Mouse (Mus musculus) c-Kit-positive CD71-positive TER-119-positive erythroid progenitor cells, embryonic 14.5 days (primary cell): ENCODE results near the gene Oxa1l.
"Not testable (repeated sequence)": the region's sequence is repeated elsewhere in the genome, so short reads cannot be mapped to it uniquely, and the experiment has no call there.

ENCODE experiments used
- DNase-seq: peaks from one replicate; pipeline ENCODE4 v3.0.0-alpha.2; 2013; ENCODE audit warnings: low spot score

The Oxa1l gene

DNA sequence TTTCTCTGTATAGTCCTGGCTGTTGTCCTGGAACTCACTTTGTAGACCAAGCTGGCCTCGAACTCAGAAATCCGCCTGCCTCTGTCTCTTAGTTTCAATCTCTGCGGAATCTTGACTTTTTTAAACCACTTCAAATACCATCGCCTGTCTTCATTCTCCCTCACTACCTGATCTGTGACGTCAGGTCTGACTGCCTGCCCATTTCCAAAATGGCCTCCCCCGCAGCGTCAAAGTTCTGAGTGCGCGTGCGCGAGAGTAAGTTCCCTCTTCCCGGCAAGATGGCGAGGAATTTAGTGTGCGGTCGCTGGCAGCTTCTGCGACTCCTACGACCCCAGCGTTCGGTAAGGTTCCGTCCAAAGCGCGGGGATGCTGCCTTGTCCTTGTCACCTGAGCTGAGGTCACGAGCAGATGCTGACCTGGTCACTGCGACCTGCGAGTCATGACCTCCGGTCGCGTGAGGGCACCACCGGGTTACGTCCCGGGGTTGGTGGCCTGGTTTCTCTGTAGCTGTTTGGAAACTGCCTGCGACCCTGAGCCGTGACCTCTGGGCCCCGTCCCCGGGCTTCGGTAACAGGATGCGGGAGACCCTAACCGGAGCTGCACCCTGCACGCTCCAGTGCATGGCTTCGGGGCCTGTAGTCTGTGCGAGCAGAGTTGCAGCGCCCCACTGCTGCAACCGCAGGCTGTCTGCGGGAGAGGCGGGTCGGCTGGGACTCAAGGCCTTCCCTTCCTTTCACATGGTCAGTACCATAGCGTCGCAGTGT, at the start of gene Oxa1l:
Gene Oxa1l, plus strand, starts transcription at position 258 of the 764 bp plus-strand sequence.
- DNase-seq = peak; percentile 96

GRCm38 (mm10) chr14:54311763-54312162, 48.9 kb upstream of the Oxa1l start:
- no peak for DNase-seq

DNA sequence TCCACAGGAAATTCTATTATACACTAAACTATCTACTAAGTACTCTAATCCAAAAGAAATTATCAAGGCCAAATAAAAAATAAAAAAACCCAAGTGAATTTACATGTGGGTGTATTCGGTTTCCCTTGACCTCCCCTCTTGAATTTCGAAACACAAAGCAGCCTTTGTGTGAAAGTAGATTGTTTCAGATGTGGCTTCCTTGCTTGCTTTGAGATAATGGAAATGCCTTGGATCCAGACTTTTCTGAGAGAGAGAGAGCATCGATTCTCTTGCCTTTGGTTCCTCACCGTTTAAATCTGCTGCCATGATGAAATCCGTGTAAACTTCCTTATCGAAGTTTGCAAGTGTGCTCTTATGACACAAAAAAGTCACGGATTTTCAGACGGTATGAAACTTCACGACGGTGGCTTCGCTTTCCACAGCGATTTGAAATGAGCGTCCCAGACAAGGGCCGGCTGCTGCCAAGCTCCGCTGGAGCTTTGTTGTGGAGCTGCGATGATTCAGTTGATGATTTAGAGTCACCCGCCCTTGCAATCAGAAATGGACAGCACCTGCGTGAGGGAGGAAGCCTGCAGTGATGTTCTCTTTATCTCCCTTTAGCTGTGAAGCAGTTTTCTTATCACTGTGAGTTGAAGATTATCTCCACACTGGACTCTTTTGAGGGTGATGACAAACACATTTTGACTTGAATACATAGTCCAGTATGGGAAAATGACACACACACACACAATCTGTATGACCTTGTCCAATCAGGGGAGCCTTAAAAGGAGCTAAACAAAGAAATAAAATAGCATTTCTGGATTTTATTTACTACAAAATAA, 38.9 kb upstream of the Oxa1l start:
- DNase-seq = no peak

- no peak for DNase-seq
These were observed 36.1 kb upstream of the Oxa1l start for GRCm38 (mm10) chr14:54324486-54324885.

DNA sequence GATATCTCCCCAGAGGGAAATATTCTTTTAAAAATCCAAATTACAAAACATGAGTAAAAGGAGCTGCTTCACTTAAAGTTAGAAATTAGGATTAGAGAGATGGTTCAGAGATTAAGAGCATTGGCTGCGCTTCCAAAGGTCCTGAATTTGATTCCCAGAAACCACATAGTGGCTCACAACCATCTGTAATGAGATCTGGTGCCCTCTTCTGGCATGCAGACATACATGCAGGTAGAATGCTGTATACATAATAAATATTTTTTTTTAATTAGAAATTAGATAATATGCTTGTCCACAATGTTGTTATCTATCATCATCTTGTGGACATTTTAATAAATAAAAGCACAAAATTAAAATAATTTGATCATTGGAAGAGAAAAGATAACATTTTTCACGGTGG, 32.1 kb upstream of the Oxa1l start:
- no peak for DNase-seq

- DNase-seq = no peak
These were observed 31.4 kb upstream of the Oxa1l start for GRCm38 (mm10) chr14:54329201-54329600.

DNA sequence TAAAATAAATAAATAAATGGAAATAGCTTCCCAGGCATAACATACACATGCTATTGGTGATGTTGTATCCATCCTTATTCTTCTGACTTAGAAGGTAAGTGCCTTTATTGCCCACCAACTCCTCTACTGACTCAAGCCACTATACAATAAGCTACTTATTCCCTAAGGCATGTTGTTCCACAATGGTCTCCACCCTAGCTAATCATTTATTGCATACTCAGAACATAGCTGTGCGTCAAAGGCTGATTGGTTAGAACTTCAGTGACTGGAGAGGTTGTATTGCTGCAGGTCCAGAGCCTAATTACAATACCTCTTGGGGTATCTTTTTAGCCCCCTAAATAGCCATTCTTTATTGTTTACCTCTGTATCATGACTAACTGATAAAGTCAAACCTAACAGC, 29.5 kb upstream of the Oxa1l start:
- no peak for DNase-seq

DNA sequence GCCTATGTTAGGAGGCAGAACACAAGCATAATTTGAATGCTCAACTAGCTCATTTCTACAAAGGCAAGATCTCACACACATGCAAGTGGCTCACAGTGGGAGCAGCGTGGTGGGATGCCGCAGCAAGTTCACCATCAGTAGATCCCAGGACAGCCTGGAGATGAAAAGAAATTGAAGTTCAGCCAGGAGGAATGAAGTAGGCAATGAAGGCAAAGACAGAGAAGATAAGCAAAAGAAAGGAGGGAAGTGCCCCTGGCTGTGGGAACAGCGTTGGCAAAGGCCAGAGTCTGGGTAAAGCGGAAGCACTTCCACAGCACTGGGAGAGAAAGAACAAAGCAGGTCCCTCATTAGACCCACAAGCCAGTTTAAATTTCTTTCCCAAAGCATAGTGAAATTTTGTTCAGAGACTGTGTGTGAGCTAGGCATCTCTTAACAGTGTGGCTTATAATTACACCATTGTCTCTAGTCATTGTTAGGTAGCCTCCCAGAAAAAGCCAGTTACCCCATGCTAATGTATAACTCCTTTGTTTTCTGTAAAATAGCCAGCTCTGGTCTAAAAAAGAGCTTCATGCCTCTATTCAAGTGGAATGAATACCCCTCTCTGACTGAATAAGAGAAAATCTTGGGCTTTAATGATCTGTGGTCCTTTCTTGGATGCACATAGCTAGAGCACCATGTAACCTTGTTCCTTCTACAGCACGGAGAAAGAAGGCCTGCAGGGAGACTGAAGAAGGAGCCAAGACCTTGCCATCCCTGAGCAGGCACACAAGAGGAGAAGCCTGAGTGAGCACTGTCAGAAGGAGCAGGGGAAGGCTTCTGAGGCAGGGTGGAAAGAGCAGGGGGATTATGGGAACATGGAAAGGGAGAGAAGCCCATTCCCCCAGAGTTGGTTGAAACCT, 28.2 kb upstream of the Oxa1l start:
- DNase-seq = no peak

DNA sequence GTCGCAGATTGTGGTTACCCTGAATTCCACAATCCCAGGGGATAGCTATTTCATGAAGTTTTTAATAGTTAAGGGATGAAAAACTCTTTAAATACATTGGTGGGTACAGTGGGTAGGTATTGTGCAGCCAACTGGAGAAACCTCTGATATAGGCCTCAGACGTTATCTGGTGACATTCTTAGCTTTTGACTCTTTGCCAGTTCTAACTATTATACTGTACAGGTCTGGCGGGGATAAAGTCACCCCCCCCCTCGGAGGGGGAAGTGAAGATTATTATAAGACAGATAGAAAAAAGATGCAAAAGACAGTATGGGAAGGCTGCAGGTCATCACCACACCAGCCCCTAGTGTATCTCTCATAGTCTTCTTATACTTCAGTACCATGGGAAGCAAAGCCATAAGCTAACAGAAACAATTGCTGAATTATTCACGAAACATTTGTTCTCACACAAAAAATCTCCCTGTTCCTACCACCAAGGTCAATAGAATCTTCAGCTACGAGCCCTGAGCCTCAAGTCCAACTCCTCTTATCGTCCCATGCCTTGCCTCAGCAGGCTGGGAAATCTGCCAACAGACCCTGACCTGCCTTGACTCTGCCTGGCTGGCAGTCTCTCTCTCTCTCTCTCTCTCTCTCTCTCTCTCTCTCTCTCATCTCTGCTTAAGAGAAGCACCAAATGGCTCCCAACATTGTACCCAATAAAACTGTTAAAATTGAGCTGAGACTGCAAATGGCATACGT, 27.0 kb upstream of the Oxa1l start:
- no peak for DNase-seq

GRCm38 (mm10) chr14:54340836-54341235, 19.8 kb upstream of the Oxa1l start:
- DNase-seq = no peak

DNA sequence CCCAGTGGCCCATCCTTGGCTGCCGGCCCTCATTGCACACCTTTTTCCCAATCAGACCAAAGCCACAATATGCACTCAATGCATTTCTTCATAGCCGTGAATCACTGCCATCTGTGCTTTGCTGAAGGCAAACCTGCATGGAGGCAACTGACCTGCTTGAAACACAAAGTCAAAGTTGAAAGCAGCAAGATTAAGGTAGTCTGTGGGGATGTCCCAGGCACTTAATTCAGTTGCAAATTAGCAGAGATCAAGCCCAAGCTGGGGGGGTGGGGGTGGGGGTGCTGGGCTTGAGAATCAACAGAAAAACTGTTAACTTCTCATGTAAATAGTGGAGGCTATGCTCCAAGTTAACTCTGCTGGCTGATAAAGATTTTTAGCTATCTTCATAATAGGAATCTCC, 18.8 kb upstream of the Oxa1l start:
- not testable (repeated sequence) for DNase-seq

DNA sequence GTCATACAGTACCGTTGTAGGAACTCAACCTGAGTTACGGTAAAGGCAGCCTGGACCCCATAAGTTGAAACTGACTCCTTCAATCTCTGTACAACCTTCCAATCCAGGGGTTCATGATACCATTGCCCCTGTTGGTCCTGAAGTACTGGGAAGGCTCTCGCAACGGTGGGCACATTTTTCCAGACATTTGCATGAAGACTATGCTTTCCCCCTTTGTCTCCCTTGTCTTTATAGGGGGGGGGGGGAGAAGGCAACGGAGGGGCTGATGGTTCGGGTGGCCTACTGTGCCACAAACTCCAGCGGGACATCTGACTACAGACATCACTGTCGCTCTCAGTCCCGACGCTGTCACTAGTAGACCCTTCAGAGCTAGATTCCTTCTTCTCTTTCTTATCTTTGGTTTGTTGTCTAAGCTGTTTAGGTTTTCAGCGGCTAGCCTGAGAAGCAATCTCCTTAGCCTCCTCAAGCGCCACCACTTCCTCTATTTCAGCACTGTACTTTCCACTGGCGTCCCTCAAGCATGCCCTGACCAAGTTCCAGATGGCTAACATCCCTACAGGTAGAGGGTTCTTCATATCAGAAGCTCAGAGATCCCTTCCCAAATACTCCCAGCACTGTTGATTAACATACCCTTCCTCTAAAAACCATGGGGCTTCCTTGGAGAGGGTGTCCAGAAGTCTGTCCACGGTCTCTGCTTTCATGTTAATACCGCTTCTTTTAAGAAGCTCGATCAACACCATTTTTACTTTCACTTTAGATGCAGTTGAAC, 9.7 kb upstream of the Oxa1l start:
- not testable (repeated sequence) for DNase-seq

DNA sequence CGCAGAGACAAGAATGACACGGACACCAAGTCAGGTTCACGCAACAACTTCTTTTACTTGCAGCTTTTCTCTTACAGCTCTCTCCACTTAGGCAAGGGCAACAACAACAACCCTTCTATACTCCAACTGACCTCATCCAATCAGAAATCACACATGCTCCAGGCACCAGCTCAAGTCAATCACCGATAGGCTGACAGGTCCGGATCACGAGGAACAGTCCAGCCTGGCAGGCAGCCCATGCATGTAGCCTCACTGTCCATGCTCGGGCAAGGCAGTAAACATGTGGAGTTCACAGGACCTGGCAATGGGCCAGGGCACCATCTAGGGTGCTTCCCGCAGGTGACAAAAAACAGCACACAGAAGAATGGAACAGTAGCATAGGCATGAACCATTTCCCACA, 8.3 kb upstream of the Oxa1l start:
- no peak for DNase-seq

DNA sequence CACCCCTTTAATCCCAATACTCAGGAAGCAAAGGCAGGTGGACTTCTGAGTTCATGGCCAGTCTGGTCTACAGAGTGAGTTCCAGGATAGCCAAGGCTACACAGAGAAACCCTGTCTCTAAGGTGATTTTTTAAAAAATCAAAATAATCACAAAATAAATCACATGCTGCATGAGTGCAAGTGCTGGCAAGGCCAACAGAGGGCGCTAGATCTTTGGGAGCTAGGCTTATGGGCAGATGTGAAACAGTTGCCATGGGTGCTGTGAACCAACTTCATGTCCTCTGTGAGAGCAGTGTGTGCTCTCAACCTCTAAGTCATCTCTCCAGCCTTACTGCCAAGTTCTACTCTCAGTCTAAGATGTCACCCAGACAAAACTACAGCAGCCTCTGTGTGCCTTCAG, 6.2 kb upstream of the Oxa1l start:
- no peak for DNase-seq

DNA sequence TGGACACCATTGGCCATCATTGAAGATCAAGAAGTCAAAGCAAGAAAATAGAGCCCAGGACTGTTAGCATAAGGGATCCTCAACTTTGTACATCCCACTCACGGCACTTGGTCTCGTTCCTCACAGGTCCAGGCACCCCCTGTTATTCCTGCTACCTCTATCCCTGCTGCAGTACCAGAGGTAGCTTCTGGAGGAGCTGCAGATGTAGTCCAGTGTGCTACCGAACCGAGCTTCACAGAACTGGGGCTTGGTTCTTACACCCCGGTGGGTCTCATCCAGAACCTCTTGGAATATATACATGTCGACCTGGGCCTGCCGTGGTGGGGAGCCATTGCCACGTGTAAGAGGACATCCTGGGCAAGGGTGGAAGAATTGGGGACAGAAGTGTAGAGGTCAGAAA, 2.5 kb downstream of the Oxa1l start:
- DNase-seq = no peak

- no peak for DNase-seq
These were observed 4.5 kb downstream of the Oxa1l start for GRCm38 (mm10) chr14:54365026-54365645.

DNA sequence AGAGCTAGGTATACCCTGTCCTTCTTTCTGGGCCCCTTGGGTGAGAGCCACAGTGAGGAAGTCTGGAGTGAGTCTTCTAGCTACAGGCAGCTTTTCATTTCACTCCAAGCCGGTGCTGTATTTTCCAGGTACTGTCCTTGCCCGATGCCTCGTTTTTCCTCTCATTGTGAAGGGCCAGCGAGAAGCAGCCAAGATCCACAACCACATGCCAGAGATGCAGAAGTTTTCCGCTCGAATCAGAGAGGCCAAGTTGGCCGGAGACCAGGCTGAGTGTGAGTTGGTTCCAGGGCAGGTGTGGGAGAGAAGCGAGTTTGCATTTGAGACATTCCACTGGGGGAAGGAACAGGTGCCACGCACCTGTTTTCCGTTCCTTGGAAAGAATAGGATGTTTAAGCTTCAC, 5.9 kb downstream of the Oxa1l start:
- no peak for DNase-seq

DNA sequence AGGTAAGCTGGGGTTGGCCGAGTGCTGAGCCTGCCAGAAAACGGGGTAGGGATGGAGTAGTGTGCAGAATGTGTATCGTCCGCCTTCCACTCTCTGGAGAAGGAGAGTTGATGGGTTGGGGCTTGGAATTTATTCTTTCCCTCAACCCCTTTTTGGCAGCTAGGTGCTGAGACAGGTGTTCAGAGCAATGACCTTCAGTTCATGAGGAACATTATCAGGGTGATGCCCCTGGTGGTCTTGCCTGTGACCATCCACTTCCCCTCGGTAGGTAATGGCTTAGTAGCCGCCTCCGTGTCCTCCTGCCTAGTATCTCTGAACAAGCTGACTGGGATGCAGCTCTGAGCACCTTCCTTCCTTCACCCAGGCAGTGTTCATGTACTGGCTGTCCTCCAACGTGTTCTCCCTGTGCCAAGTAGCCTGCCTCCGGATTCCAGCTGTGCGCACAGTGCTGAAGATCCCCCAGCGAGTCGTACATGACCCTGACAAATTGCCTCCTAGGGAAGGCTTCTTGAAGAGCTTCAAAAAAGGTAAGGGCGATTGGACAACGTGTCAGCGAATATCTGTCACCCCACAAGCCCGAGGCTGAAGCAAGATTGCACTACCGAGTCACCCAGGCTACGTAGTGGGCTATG, 6.9 kb downstream of the Oxa1l start:
- no peak for DNase-seq

DNA sequence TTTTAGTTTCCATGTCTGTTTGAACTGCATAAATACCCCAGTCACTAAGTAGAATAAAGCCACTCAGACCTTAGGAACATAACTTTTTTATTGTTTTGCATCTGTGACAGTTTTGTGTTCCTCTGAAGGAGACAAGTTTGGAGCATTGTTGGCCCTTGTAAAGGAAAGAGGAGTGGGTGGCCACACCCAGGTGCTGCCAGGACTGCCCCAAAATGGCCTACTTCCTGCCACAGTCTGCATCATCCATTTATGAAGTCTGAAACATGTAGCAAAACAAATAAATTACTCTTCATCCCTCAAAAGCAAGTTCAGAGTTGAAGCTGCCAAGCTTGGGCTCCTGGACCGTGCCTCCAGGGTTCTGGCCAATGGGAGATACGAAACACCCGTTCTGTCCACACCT, 8.7 kb downstream of the Oxa1l start:
- DNase-seq = no peak

DNA sequence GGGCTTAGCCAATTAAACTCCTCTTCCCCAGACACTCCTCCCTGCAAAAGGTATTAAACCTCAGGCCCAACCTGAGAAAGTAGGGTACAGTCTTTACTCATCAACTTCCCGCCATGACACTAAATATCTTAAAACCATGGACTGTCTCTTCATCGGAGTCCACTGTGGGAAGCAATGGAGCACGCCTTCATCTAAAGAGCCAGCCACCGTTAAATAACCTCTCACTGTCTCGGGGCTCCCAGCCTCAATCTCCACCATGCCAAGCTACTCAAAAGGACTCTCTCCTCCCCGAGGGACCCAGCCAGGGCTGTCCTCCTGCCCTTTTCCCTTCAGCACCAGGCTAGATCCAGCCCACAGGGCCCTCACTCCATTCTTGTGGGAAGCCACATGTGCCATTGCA, 10.0 kb downstream of the Oxa1l start:
- no peak for DNase-seq
